Mouse (Mus musculus) thymus, adult 2 months (tissue): ENCODE data around the gene Golph3l.

Experiments
- CTCF ChIP-seq: fragments of 200-500 bp; IDR thresholded peaks from 2 replicates; pipeline ENCODE4 v1.5.1; 2012; ENCODE audit warnings: mild to moderate bottlenecking, control low read depth, low read length, moderate library complexity, borderline replicate concordance; ENCODE audit not compliant: control insufficient read depth, poor library complexity, insufficient read depth; ENCODE audit errors: extremely low read depth
- POLR2A ChIP-seq: fragments of 200-500 bp; IDR thresholded peaks from 2 replicates; pipeline ENCODE4 v1.6.1; 2012; ENCODE audit warnings: mild to moderate bottlenecking, low read length, control low read depth, moderate library complexity; ENCODE audit not compliant: control insufficient read depth, poor library complexity, insufficient read depth; ENCODE audit errors: extremely low read depth

DNA sequence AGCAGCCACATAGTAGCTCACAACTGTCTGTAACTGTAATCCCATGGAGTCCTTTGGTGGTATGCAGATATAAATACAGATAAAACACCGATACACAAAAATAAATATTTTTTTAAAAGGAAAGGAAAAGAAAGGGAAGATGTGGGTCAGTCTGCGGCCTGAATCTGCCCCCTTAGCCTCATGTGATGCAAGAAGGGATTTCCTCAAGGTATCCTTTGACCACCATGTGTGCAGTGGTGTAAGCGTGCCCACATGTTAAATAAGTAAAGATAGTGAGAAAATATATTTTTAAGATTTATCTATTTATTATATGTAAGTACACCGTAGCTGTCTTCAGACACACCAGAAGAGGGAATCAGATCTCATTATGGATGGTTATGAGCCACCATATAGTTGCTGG, 48.9 kb upstream of the Golph3l start:
- TF ChIP-seq CTCF = no peak
- TF ChIP-seq POLR2A = no peak
